Mouse (Mus musculus) embryonic facial prominence, embryonic 14.5 days (tissue): ENCODE results near the gene Dpep1. TPM values are rescaled to one million over a fixed set of nuclear protein-coding genes. Genes with fewer than 3 reads are reported as not detected.

Source experiments
- ATAC-seq: fragments of 200-750 bp; cut with Nextera tagmentation; 2 replicates; pipeline ENCODE4 v1.8.0; 2017; ENCODE audit warnings: low read depth, moderate number of reproducible peaks, moderate TSS enrichment
- DNase-seq: peaks from one replicate; pipeline ENCODE4 v3.0.0-alpha.2; 2015; ENCODE audit warnings: low spot score
- H3K27ac ChIP-seq: fragments of 300-500 bp; sonication (generic); replicated peaks from 2 replicates; pipeline ENCODE4 v1.5.1; 2014; ENCODE audit warnings: low read depth, mild to moderate bottlenecking, low read length, moderate library complexity
- H3K27me3 ChIP-seq: fragments of 300-500 bp; sonication (generic); replicated peaks from 2 replicates; pipeline ENCODE4 v1.6.1; 2014; ENCODE audit warnings: low read length; ENCODE audit not compliant: control insufficient read depth, insufficient read depth
- H3K36me3 ChIP-seq: fragments of 300-500 bp; sonication (generic); 2 replicates; pipeline ENCODE4 v1.6.1; 2014; ENCODE audit warnings: low read length, mixed read lengths; ENCODE audit not compliant: control insufficient read depth, insufficient read depth
- H3K4me1 ChIP-seq: fragments of 300-500 bp; sonication (generic); 2 replicates; pipeline ENCODE4 v1.6.1; 2014; ENCODE audit warnings: antibody characterized with exemption, low read length; ENCODE audit not compliant: control insufficient read depth, insufficient read depth
- H3K4me2 ChIP-seq: fragments of 300-500 bp; sonication (generic); 2 replicates; pipeline ENCODE4 v1.6.1; 2014; ENCODE audit warnings: low read depth, mild to moderate bottlenecking, low read length, moderate library complexity, mixed read lengths
- H3K4me3 ChIP-seq: fragments of 300-500 bp; sonication (generic); 2 replicates; pipeline ENCODE4 v1.5.1; 2014; ENCODE audit warnings: low read depth, mild to moderate bottlenecking, low read length
- H3K9ac ChIP-seq: fragments of 300-500 bp; sonication (generic); 2 replicates; pipeline ENCODE4 v1.6.1; 2014; ENCODE audit warnings: low read depth, mild to moderate bottlenecking, low read length, moderate library complexity, mixed read lengths
- H3K9me3 ChIP-seq: fragments of 300-500 bp; sonication (generic); 2 replicates; pipeline ENCODE4 v1.6.1; 2016; ENCODE audit warnings: low read length; ENCODE audit not compliant: control insufficient read depth
- WGBS: fragments of 180-500 bp; shearing (Covaris S2); extraction: QIAGEN DNeasy Blood & Tissue Kit; methylation state at CpG from one replicate; pipeline ENCODE4 v1.1.7; 2014; 5-methylcytosine and 5-hydroxymethylcytosine counted together
- polyA plus RNA-seq: library from polyadenylated mRNA; unstranded; fragments of >200 nt; fragmentation: Nextera tagmentation; extraction: Ambion mirVana; gene quantifications from 2 replicates; pipeline ENCODE4 v1.2.1, GENCODE M21; 2014

Dpep1 gene
- polyA plus RNA-seq, 1 experiment from 2014 or later, result 9.2 TPM

- H3K27ac ChIP-seq, result no peak overlapping the region
- peaks cover 2% of the 10 kb centered on the region; the same call in 1 of the 2 replicates for H3K4me1 ChIP-seq
- H3K4me3 ChIP-seq, result no peak overlapping the region
- 93% methylated on average over 6 of the region's 6 CpGs for WGBS
- no peak overlapping the region for H3K4me2 ChIP-seq
- peaks cover 92% of the 10 kb centered on the region for H3K36me3 ChIP-seq
- no peak for ATAC-seq
- DNase-seq, result no peak
- H3K9me3 ChIP-seq, result no peaks in the 10 kb centered on the region
- no peak overlapping the region for H3K9ac ChIP-seq
- no peaks in the 10 kb centered on the region for H3K27me3 ChIP-seq
Measured at GRCm38 (mm10) chr8:123247748-123248147, 61.7 kb downstream of the Dpep1 start.

- Histone ChIP-seq H3K4me3 (no peak overlapping the region), H3K9me3 (no peaks in the 10 kb centered on the region), H3K9ac (no peak overlapping the region), H3K4me1 (peaks cover 9% of the 10 kb centered on the region; the same call in 1 of the 2 replicates), H3K27me3 (no peaks in the 10 kb centered on the region), H3K4me2 (no peak overlapping the region), H3K27ac (no peak overlapping the region), H3K36me3 (peaks cover 85% of the 10 kb centered on the region)
- ATAC-seq (no peak), DNase-seq (no peak)
- 92% methylated on average over 8 of the region's 8 CpGs for WGBS
Measured at GRCm38 (mm10) chr8:123248596-123248995, 62.6 kb downstream of the Dpep1 start.

- Histone ChIP-seq H3K9me3 (no peaks in the 10 kb centered on the region), H3K4me3 (no peak overlapping the region), H3K4me2 (no peak overlapping the region), H3K27me3 (no peaks in the 10 kb centered on the region), H3K27ac (no peak overlapping the region), H3K9ac (no peak overlapping the region), H3K4me1 (peaks cover 17% of the 10 kb centered on the region), H3K36me3 (peaks cover 64% of the 10 kb centered on the region)
- DNase-seq, result no peak
- 93% methylated on average over 5 of the region's 5 CpGs for WGBS
- no peak for ATAC-seq
Measured at GRCm38 (mm10) chr8:123250940-123251339, 64.9 kb downstream of the Dpep1 start.

Other genes with a start within 250 kb of the Dpep1 start
- 53.5 and 55.0 TPM in 2 replicates for gene Ankrd11, start 144.0 kb upstream of the Dpep1 start, polyA plus RNA-seq
- gene Spg7, start 123.3 kb upstream of the Dpep1 start, polyA plus RNA-seq, result 36.5 and 41.2 TPM in 2 replicates
- 1,761 and 1,789 TPM in 2 replicates for gene Rpl13, start 83.9 kb upstream of the Dpep1 start, polyA plus RNA-seq
- gene Cpne7, start 68.9 kb upstream of the Dpep1 start, polyA plus RNA-seq, result 1.4 and 2.0 TPM in 2 replicates
- gene Sult5a1, start 27.9 kb upstream of the Dpep1 start, polyA plus RNA-seq, result 27.9 and 33.5 TPM in 2 replicates
- gene Chmp1a, start 26.5 kb downstream of the Dpep1 start, polyA plus RNA-seq, result 113 and 133 TPM in 2 replicates
- gene Spata33, start 26.6 kb downstream of the Dpep1 start, polyA plus RNA-seq, result 5.7 and 6.1 TPM in 2 replicates
- gene Cdk10, start 38.6 kb downstream of the Dpep1 start, polyA plus RNA-seq, result 31.1 and 36.7 TPM in 2 replicates
- gene Spata2l, start 50.0 kb downstream of the Dpep1 start, polyA plus RNA-seq, result 4.3 and 4.9 TPM in 2 replicates
- 19.5 and 21.4 TPM in 2 replicates for gene Zfp276, start 68.0 kb downstream of the Dpep1 start, polyA plus RNA-seq
- 24.5 and 26.3 TPM in 2 replicates for gene Vps9d1, start 68.1 kb downstream of the Dpep1 start, polyA plus RNA-seq
- gene Fanca, start 132.3 kb downstream of the Dpep1 start, polyA plus RNA-seq, result 20.9 and 24.8 TPM in 2 replicates
- gene Spire2, start 146.5 kb downstream of the Dpep1 start, polyA plus RNA-seq, result 2.7 and 2.8 TPM in 2 replicates
- gene Tcf25, start 187.5 kb downstream of the Dpep1 start, polyA plus RNA-seq, result 159 and 163 TPM in 2 replicates
- 0.29 and 0.32 TPM in 2 replicates for gene Mc1r, start 220.9 kb downstream of the Dpep1 start, polyA plus RNA-seq
- gene Tubb3, start 225.2 kb downstream of the Dpep1 start, polyA plus RNA-seq, result 81.9 and 99.5 TPM in 2 replicates
- gene Def8, start 237.3 kb downstream of the Dpep1 start, polyA plus RNA-seq, result 34.1 and 37.9 TPM in 2 replicates